Mouse (Mus musculus) midbrain, embryonic 12.5 days (tissue): ENCODE measurements around the gene A26c2. TPM values are rescaled to one million over a fixed set of nuclear protein-coding genes. Genes with fewer than 3 reads are reported as not detected.

ENCODE experiments used
- ATAC-seq: fragments of 200-750 bp; cut with Nextera tagmentation; 2 replicates; pipeline ENCODE4 v1.8.0; 2017; ENCODE audit warnings: low read depth, moderate TSS enrichment, moderate library complexity; ENCODE audit not compliant: low FRiP score
- H3K27ac ChIP-seq: fragments of 300-500 bp; sonication (generic); replicated peaks from 2 replicates; pipeline ENCODE4 v1.5.1; 2016; ENCODE audit warnings: mild to moderate bottlenecking
- H3K27me3 ChIP-seq: fragments of 300-500 bp; sonication (generic); 2 replicates; pipeline ENCODE4 v1.6.1; 2016; ENCODE audit warnings: mild to moderate bottlenecking
- H3K36me3 ChIP-seq: fragments of 300-500 bp; sonication (generic); 2 replicates; pipeline ENCODE4 v1.6.1; 2016
- H3K4me1 ChIP-seq: fragments of 300-500 bp; sonication (generic); 2 replicates; pipeline ENCODE4 v1.6.1; 2016
- H3K4me2 ChIP-seq: fragments of 300-500 bp; sonication (generic); replicated peaks from 2 replicates; pipeline ENCODE4 v1.6.1; 2016; ENCODE audit warnings: mild to moderate bottlenecking, moderate library complexity
- H3K4me3 ChIP-seq: fragments of 300-500 bp; sonication (generic); 2 replicates; pipeline ENCODE4 v1.5.1; 2016; ENCODE audit warnings: mild to moderate bottlenecking
- H3K9ac ChIP-seq: fragments of 300-500 bp; sonication (generic); replicated peaks from 2 replicates; pipeline ENCODE4 v1.6.1; 2016; ENCODE audit warnings: mild to moderate bottlenecking, moderate library complexity
- H3K9me3 ChIP-seq: fragments of 300-500 bp; sonication (generic); 2 replicates; pipeline ENCODE4 v1.6.1; 2016; ENCODE audit warnings: mild to moderate bottlenecking
- WGBS: fragments of 180-500 bp; shearing (Covaris S2); methylation state at CpG from one replicate; pipeline ENCODE4 v1.1.7; 2016; 5-methylcytosine and 5-hydroxymethylcytosine counted together
- polyA plus RNA-seq: library from polyadenylated mRNA; unstranded; fragments of >200 nt; fragmentation: Nextera tagmentation; extraction: Ambion mirVana; gene quantifications from 2 replicates; pipeline ENCODE4 v1.2.1, GENCODE M21; 2016

Gene A26c2
- not detected in 2 replicates for polyA plus RNA-seq

- no peak within 1 kb of the TSS for H3K27ac ChIP-seq
- no peaks in the 10 kb centered on the region for H3K36me3 ChIP-seq
- no peak for ATAC-seq
- H3K27me3 ChIP-seq: no peaks in the 10 kb centered on the region
- H3K9me3 ChIP-seq: no peaks in the 10 kb centered on the region
- no peak within 1 kb of the TSS for H3K4me3 ChIP-seq
- WGBS: 79% methylated on average over 7 of the region's 7 CpGs
- H3K4me1 ChIP-seq: no peaks in the 10 kb centered on the region
- no peak within 1 kb of the TSS for H3K4me2 ChIP-seq
- H3K9ac ChIP-seq: no peak within 1 kb of the TSS
These were observed at the start of gene A26c2 for GRCm38 (mm10) chr7:62823573-62823972. Gene A26c2 (minus strand): TSS chr7:62823673.

GRCm38 (mm10) chr7:62851471-62851870, 28.0 kb upstream of the A26c2 start:
- Histone ChIP-seq H3K27me3 (no peaks in the 10 kb centered on the region), H3K4me2 (no peak overlapping the region), H3K36me3 (no peaks in the 10 kb centered on the region), H3K9ac (no peak overlapping the region), H3K9me3 (0 out of 2 replicates have a peak, but pooled peaks cover 2% of the 10 kb centered on the region), H3K27ac (no peak overlapping the region), H3K4me1 (no peaks in the 10 kb centered on the region), H3K4me3 (no peak overlapping the region)
- ATAC-seq: no peak
